Mouse (Mus musculus): ENCODE measurements at regions not wholly inside any gene's neighbourhood (a gene's known extent, or its start where the extent isn't known, plus 50 kb on each side); places are given as distances from the start of the nearest gene placed in this dataset.
A peak's percentile ranks its signal among the peaks of the same experiment; 100 is the strongest.

- Histone ChIP-seq H3K4me2 (ENCODE audit: low read depth) (peak overlapping the region; percentile 47), H3K27me3 (ENCODE audit: control insufficient read depth, insufficient read depth, insufficient read length) (no peaks in the 10 kb centered on the region), H3ac (ENCODE audit: control insufficient read depth, insufficient read length) (no peak overlapping the region), H3K36me3 (ENCODE audit: control insufficient read depth, insufficient read depth) (no peaks in the 10 kb centered on the region), H3K79me2 (ENCODE audit: control insufficient read depth, insufficient read depth) (no peaks in the 10 kb centered on the region), H3K4me3 (no peak overlapping the region)
- TF ChIP-seq CEBPB (IDR thresholded peaks at IDR 0.05; ENCODE audit: insufficient read depth, poor library complexity, severe bottlenecking) (peak; percentile 84), E2F4 (IDR thresholded peaks at IDR 0.05; ENCODE audit: insufficient read depth) (no peak), USF1 (IDR thresholded peaks at IDR 0.05; ENCODE audit: low read depth) (peak; percentile 17)
These were observed 68.7 kb upstream of the Ddit4l start for GRCm38 (mm10) chr3:137552472-137553336.

- Histone ChIP-seq H3K4me2 (ENCODE audit: low read depth) (no peak overlapping the region), H3K4me3 (no peak overlapping the region), H3K79me2 (ENCODE audit: control insufficient read depth, insufficient read depth) (no peaks in the 10 kb centered on the region), H3K36me3 (ENCODE audit: control insufficient read depth, insufficient read depth) (no peaks in the 10 kb centered on the region), H3ac (ENCODE audit: control insufficient read depth, insufficient read length) (no peak overlapping the region), H3K27me3 (ENCODE audit: control insufficient read depth, insufficient read depth, insufficient read length) (no peaks in the 10 kb centered on the region)
- TF ChIP-seq USF1 (IDR thresholded peaks at IDR 0.05; ENCODE audit: low read depth) (no peak), POLR2A (IDR thresholded peaks at IDR 0.05; ENCODE audit: insufficient read length, low read depth) (no peak), MAX (IDR thresholded peaks at IDR 0.05; ENCODE audit: low read depth) (no peak), CEBPB (IDR thresholded peaks at IDR 0.05; ENCODE audit: insufficient read depth, poor library complexity, severe bottlenecking) (no peak), TCF3 (IDR thresholded peaks at IDR 0.05; ENCODE audit: insufficient read length, low read depth) (no peak), REST (IDR thresholded peaks at IDR 0.05; ENCODE audit: insufficient read depth, insufficient read length) (no peak)
These were observed 60.5 kb upstream of the Ddit4l start for GRCm38 (mm10) chr3:137560851-137561449.

GRCm38 (mm10) chr3:137561986-137562385, 59.4 kb upstream of the Ddit4l start:
- no peaks in the 10 kb centered on the region for H3K27me3 ChIP-seq (ENCODE audit: control insufficient read depth, insufficient read depth, insufficient read length)
- H3K79me2 ChIP-seq (ENCODE audit: control insufficient read depth, insufficient read depth) = no peaks in the 10 kb centered on the region
- no peak overlapping the region for H3ac ChIP-seq (ENCODE audit: control insufficient read depth, insufficient read length)
- H3K4me3 ChIP-seq = no peak overlapping the region
- TF ChIP-seq E2F4 (IDR thresholded peaks at IDR 0.05; ENCODE audit: insufficient read depth) = no peak
- no peaks in the 10 kb centered on the region for H3K36me3 ChIP-seq (ENCODE audit: control insufficient read depth, insufficient read depth)
- no peak overlapping the region for H3K4me2 ChIP-seq (ENCODE audit: low read depth)

GRCm38 (mm10) chr3:137563541-137564080, 57.8 kb upstream of the Ddit4l start:
- TF ChIP-seq MAX (IDR thresholded peaks at IDR 0.05; ENCODE audit: low read depth) (no peak), TCF12 (IDR thresholded peaks at IDR 0.05; ENCODE audit: insufficient read depth, poor library complexity, severe bottlenecking) (no peak), CEBPB (IDR thresholded peaks at IDR 0.05; ENCODE audit: insufficient read depth, poor library complexity, severe bottlenecking) (no peak), MYOG (IDR thresholded peaks at IDR 0.05; ENCODE audit: control insufficient read depth in 1 of 3, insufficient read depth in 1 of 3, insufficient read length in 2 of 3, low read depth in 2 of 3) (no peak), MYOD1 (IDR thresholded peaks at IDR 0.05; ENCODE audit: control insufficient read depth in 1 of 3, insufficient read length in 2 of 3, low read depth in 2 of 3) (no peak), TCF3 (IDR thresholded peaks at IDR 0.05; ENCODE audit: insufficient read length, low read depth) (no peak), E2F4 (IDR thresholded peaks at IDR 0.05; ENCODE audit: insufficient read depth) (no peak), SRF (IDR thresholded peaks at IDR 0.05; ENCODE audit: control insufficient read depth, insufficient read length, low read depth) (no peak), POLR2A (IDR thresholded peaks at IDR 0.05; ENCODE audit: insufficient read length, low read depth) (no peak), REST (IDR thresholded peaks at IDR 0.05; ENCODE audit: insufficient read depth, insufficient read length) (no peak), USF1 (IDR thresholded peaks at IDR 0.05; ENCODE audit: low read depth) (no peak), POLR2AphosphoS2 (IDR thresholded peaks at IDR 0.05; ENCODE audit: insufficient read length, low read depth) (no peak)
- H3K79me2 ChIP-seq (ENCODE audit: control insufficient read depth, insufficient read depth) = no peaks in the 10 kb centered on the region
- H3K27me3 ChIP-seq (ENCODE audit: control insufficient read depth, insufficient read depth, insufficient read length) = no peaks in the 10 kb centered on the region
- no peak overlapping the region for H3K4me2 ChIP-seq (ENCODE audit: low read depth)
- H3ac ChIP-seq (ENCODE audit: control insufficient read depth, insufficient read length) = no peak overlapping the region
- H3K4me3 ChIP-seq = no peak overlapping the region
- no peaks in the 10 kb centered on the region for H3K36me3 ChIP-seq (ENCODE audit: control insufficient read depth, insufficient read depth)

- no peak overlapping the region for H3K4me2 ChIP-seq (ENCODE audit: low read depth)
- no peak overlapping the region for H3K4me3 ChIP-seq
- H3ac ChIP-seq (ENCODE audit: control insufficient read depth, insufficient read length) = no peak overlapping the region
- H3K27me3 ChIP-seq (ENCODE audit: control insufficient read depth, insufficient read depth, insufficient read length) = no peaks in the 10 kb centered on the region
- no peaks in the 10 kb centered on the region for H3K79me2 ChIP-seq (ENCODE audit: control insufficient read depth, insufficient read depth)
- TF ChIP-seq MYOD1 (IDR thresholded peaks at IDR 0.05; ENCODE audit: control insufficient read depth in 1 of 3, insufficient read length in 2 of 3, low read depth in 2 of 3) (peak in 2 of 3 experiments; percentile 19 to 22), MAX (IDR thresholded peaks at IDR 0.05; ENCODE audit: low read depth) (no peak)
- no peaks in the 10 kb centered on the region for H3K36me3 ChIP-seq (ENCODE audit: control insufficient read depth, insufficient read depth)
These were observed 57.1 kb upstream of the Ddit4l start for GRCm38 (mm10) chr3:137564282-137564681.

All from myocyte (in vitro differentiated cells).